In the genomic region with DNA sequence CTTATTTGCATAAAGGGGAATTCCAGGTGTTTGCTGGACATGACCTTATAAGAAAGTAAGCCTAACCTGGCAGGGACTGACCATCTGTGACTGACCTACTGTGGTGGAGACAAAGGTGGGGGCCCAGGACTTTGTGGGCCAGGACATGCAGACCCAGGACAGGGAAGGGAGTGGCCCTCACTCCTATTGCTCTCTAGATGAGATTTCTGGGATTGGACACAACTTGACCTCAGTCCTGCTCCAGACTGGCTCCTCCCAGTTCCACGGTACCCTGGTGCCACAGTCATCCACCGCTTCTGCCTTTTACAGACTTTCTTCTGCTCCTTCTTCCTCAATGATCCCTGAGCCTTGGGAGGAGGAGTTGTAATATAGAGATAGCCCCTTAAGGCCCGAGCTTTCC, we compare ENCODE assay signal across 30 mouse cellular contexts. TPM values are rescaled to one million over a fixed set of nuclear protein-coding genes. Genes with fewer than 3 reads are reported as not detected.
A peak's percentile ranks its signal among the peaks of the same experiment; 100 is the strongest.
DNase-seq lines count a peak whose midpoint lies in the region; ATAC-seq and TF ChIP-seq lines count a peak whose summit lies in the region.
"Had no signal": no experiment of that assay in that cellular context is flagged by ENCODE, and none has a peak within 500 bp of the region (broad histone marks: within the 10 kb centered on the region; RNA-seq: fewer than 3 reads in every experiment).

No protein-coding gene starts in this region.

- in situ Hi-C loops in ES-E14 (cut with MboI; ENCODE audit: low sequenced_read_pairs in 2 of 2, unreplicated experiment in 2 of 2): no loop called here

- H3K4me3 ChIP-seq in embryonic facial prominence, embryonic 12.5 days: no peak overlapping the region
- H3K4me3 ChIP-seq in embryonic facial prominence, embryonic 10.5 days: no peak overlapping the region
- peak overlapping the region; percentile 66 for H3K4me3 ChIP-seq in E14TG2a.4 (replicated peaks; ENCODE audit: low read length)
- H3K4me3 ChIP-seq in ES-E14 (ENCODE audit: insufficient read depth in 1 of 2, low read depth in 1 of 2, low read length in 2 of 2, poor library complexity in 1 of 2, severe bottlenecking in 1 of 2): peak overlapping the region in 1 of 2 experiments; percentile 38; a peak in 1 of 4 replicates
- H3K4me3 ChIP-seq in bone marrow, adult 2 months (replicated peaks; ENCODE audit: control insufficient read depth, low read depth, low read length): no peak overlapping the region
- H3K4me3 ChIP-seq: embryonic facial prominence, embryonic 15.5 days; gastrocnemius, adult 2 months; heart, embryonic 15.5 days; intestine, embryonic 15.5 days had no signal

- DNase-seq in embryonic facial prominence, embryonic 10.5 days (ENCODE audit: low spot score): no peak
- DNase-seq in ES-E14 (ENCODE audit: low read depth, low spot score): no peak
- DNase-seq in urinary bladder, adult 18-20 months (ENCODE audit: low spot score in 2 of 2): no peak
- no peak for DNase-seq in Muller cell, postnatal 12 days (ENCODE audit: inconsistent ontology term)
- DNase-seq in embryo, embryonic 10 days (ENCODE audit: low spot score): no peak
- DNase-seq: adrenal gland, postnatal 10 days; adrenal gland, postnatal 36 days; cerebellum, adult 11 months; cerebellum, adult 2 months; cerebellum, adult 9-11 months; cerebellum, postnatal 25 days; embryo, embryonic 11 days; forebrain, postnatal 0 days; gastrocnemius, adult 2 months; gastrocnemius, postnatal 14 days; heart, adult 11 months; heart, postnatal 10 days; heart, postnatal 4 days; kidney, adult 11 months had no signal

- ATAC-seq in embryonic facial prominence, embryonic 12.5 days (ENCODE audit: insufficient number of reproducible peaks, insufficient read depth, low FRiP score, low TSS enrichment): no peak
- ATAC-seq: forebrain, embryonic 14.5 days; forebrain, postnatal 0 days; hindbrain, embryonic 16.5 days; intestine, embryonic 15.5 days had no signal

- no peaks in the 10 kb centered on the region for H3K36me3 ChIP-seq in embryonic facial prominence, embryonic 12.5 days
- H3K36me3 ChIP-seq in embryonic facial prominence, embryonic 10.5 days (replicated peaks): no peaks in the 10 kb centered on the region
- no peaks in the 10 kb centered on the region for H3K36me3 ChIP-seq in E14TG2a.4 (ENCODE audit: insufficient read depth, low read length)
- no peaks in the 10 kb centered on the region for H3K36me3 ChIP-seq in ES-E14 (ENCODE audit: control insufficient read depth, insufficient read depth, low read length, poor library complexity, severe bottlenecking)
- H3K36me3 ChIP-seq: embryonic facial prominence, embryonic 15.5 days; G1E; heart, embryonic 15.5 days; intestine, embryonic 15.5 days had no signal

- H3K27me3 ChIP-seq in embryonic facial prominence, embryonic 12.5 days: no peaks in the 10 kb centered on the region
- H3K27me3 ChIP-seq in embryonic facial prominence, embryonic 10.5 days (replicated peaks; ENCODE audit: low read depth, poor library complexity, severe bottlenecking): 0 out of 2 replicates have a peak, but pooled peaks cover 9% of the 10 kb centered on the region
- no peaks in the 10 kb centered on the region for H3K27me3 ChIP-seq in E14TG2a.4 (ENCODE audit: insufficient read depth, low read length)
- H3K27me3 ChIP-seq: embryonic facial prominence, embryonic 15.5 days; heart, embryonic 15.5 days; intestine, embryonic 15.5 days had no signal

- H3K4me1 ChIP-seq in embryonic facial prominence, embryonic 12.5 days: peaks cover 11% of the 10 kb centered on the region
- peaks cover 31% of the 10 kb centered on the region for H3K4me1 ChIP-seq in embryonic facial prominence, embryonic 10.5 days
- H3K4me1 ChIP-seq in E14TG2a.4 (replicated peaks; ENCODE audit: low read depth, low read length) (peaks cover 84% of the 10 kb centered on the region), ES-E14 (ENCODE audit: control insufficient read depth in 2 of 2, insufficient read depth in 2 of 2, low read length in 2 of 2, poor library complexity in 1 of 2) (peaks cover 15 to 32% of the 10 kb centered on the region in 2 experiments)
- peaks cover 9% of the 10 kb centered on the region for H3K4me1 ChIP-seq in bone marrow, adult 2 months (ENCODE audit: control insufficient read depth, insufficient read depth, low read length)

- WGBS in embryonic facial prominence, embryonic 12.5 days: 59% methylated on average over 3 of the region's 3 CpGs
- WGBS in embryonic facial prominence, embryonic 10.5 days: 62% methylated on average over 3 of the region's 3 CpGs
- WGBS in bone marrow, adult 2 months: 39% methylated on average over 3 of the region's 3 CpGs

- no peak overlapping the region for H3K27ac ChIP-seq in embryonic facial prominence, embryonic 12.5 days
- H3K27ac ChIP-seq in embryonic facial prominence, embryonic 10.5 days (replicated peaks): no peak overlapping the region
- H3K27ac ChIP-seq in ES-E14 (ENCODE audit: insufficient read depth, low read depth, low read length, poor library complexity, severe bottlenecking): peak overlapping the region; percentile 67
- peak overlapping the region; percentile 26 for H3K27ac ChIP-seq in bone marrow, adult 2 months (ENCODE audit: control insufficient read depth, insufficient read depth, low read depth, low read length, poor library complexity)
- H3K27ac ChIP-seq: embryonic facial prominence, embryonic 15.5 days; gastrocnemius, adult 2 months; heart, embryonic 15.5 days; intestine, embryonic 15.5 days had no signal

- no peak overlapping the region for H3K9ac ChIP-seq in embryonic facial prominence, embryonic 12.5 days
- no peak overlapping the region for H3K9ac ChIP-seq in ES-E14 (ENCODE audit: insufficient read depth, low read depth, low read length, poor library complexity, severe bottlenecking)
- H3K9ac ChIP-seq: embryonic facial prominence, embryonic 15.5 days; forebrain, postnatal 0 days; heart, embryonic 15.5 days; intestine, embryonic 15.5 days had no signal

- 0 out of 2 replicates have a peak overlapping the region, but pooled peaks have one; percentile 7 for H3K4me2 ChIP-seq in embryonic facial prominence, embryonic 12.5 days (replicated peaks)
- H3K4me2 ChIP-seq: heart, embryonic 11.5 days; heart, embryonic 15.5 days; intestine, embryonic 15.5 days had no signal

- no peak for TF ChIP-seq CTCF in E14TG2a.4 (conservative IDR thresholded peaks at IDR 0.05; ENCODE audit: low read length)
- no peak for TF ChIP-seq CTCF in bone marrow, adult 2 months (IDR thresholded peaks at IDR 0.05; ENCODE audit: control insufficient read depth, insufficient read depth, low read length)

- no peak for TF ChIP-seq POLR2A in bone marrow, adult 2 months (IDR thresholded peaks at IDR 0.05; ENCODE audit: borderline replicate concordance, control insufficient read depth, low read depth, low read length)

- H3K9me3 ChIP-seq in embryonic facial prominence, embryonic 12.5 days: no peaks in the 10 kb centered on the region
- H3K9me3 ChIP-seq in embryonic facial prominence, embryonic 10.5 days: no peaks in the 10 kb centered on the region
- H3K9me3 ChIP-seq in E14TG2a.4 (ENCODE audit: low read length) (no peaks in the 10 kb centered on the region), ES-E14 (ENCODE audit: control insufficient read depth, insufficient read depth, low read depth, low read length) (no peaks in the 10 kb centered on the region)
- H3K9me3 ChIP-seq: embryonic facial prominence, embryonic 15.5 days; heart, embryonic 15.5 days; intestine, embryonic 15.5 days had no signal

TF ChIP-seq in ES-E14, 5 proteins besides CTCF, POLR2A, EP300 and RAD21:
- no peak for TF ChIP-seq ZC3H11A (IDR thresholded peaks at IDR 0.05; ENCODE audit: borderline replicate concordance, low read depth, low read length)
- TF ChIP-seq ZNF384 (IDR thresholded peaks at IDR 0.05; ENCODE audit: low read depth, low read length): no peak
- TF ChIP-seq HCFC1 (IDR thresholded peaks at IDR 0.05; ENCODE audit: borderline replicate concordance, insufficient read depth, low read length): no peak
- TF ChIP-seq CHD2 (IDR thresholded peaks at IDR 0.05; ENCODE audit: low read depth, low read length): no peak
- TF ChIP-seq MAFK (IDR thresholded peaks at IDR 0.05; ENCODE audit: insufficient read depth, low read depth, low read length): no peak
TF ChIP-seq in ES-E14: peak in this region for 0.

RNA-seq across cellular contexts. Expression of a gene that starts 50.4 kb away (rescaled TPM):
- 0.34 and 0.47 TPM in 2 replicates for polyA plus RNA-seq in embryonic facial prominence, embryonic 12.5 days (2016; fragmentation: Nextera tagmentation; extraction: Ambion mirVana)
- 0.21 and 0.32 TPM in 2 replicates for polyA plus RNA-seq in embryonic facial prominence, embryonic 10.5 days (2016; fragmentation: Nextera tagmentation; extraction: Ambion mirVana)
- 1.1 and 1.5 TPM in 2 replicates for total RNA-seq in ES-E14 (2012; rRNA removed)
- 0.45 TPM in 1 of 2 replicates, not detected in the other for polyA plus RNA-seq in bone marrow, adult 2 months (2011; ENCODE audit: insufficient read depth, insufficient read length, low replicate concordance, missing spikeins)
- total RNA-seq: common myeloid progenitor, adult 5-6 weeks; G1E; gastrocnemius, adult 2 months; gastrocnemius, postnatal 14 days; heart, postnatal 10 days; heart, postnatal 4 days had no signal
- polyA plus RNA-seq: forebrain, embryonic 14.5 days; G1E; heart, embryonic 11.5 days had no signal

Comparison
In these comparisons a context has a peak if more than half of its experiments do, and no peak if none do; other contexts are left out.
1. H3K27ac ChIP-seq: peak in ES-E14 (single experiment) and bone marrow, adult 2 months (single experiment); none in embryonic facial prominence, embryonic 12.5 days (single experiment) and embryonic facial prominence, embryonic 10.5 days (single experiment).